Mouse (Mus musculus) CH12.LX (cell line): Measurements from ENCODE around the gene Hpcal1.
"Not testable (repeated sequence)": the region's sequence is repeated elsewhere in the genome, so short reads cannot be mapped to it uniquely, and the experiment has no call there.

Source experiments
- CTCF ChIP-seq, 2 experiments: IDR thresholded peaks in 1 of 2; conservative IDR thresholded peaks in 1 of 2; 2 replicates each; pipeline ENCODE4 v1.5.1; 2011 to 2012; ENCODE audit warnings: low read depth in 2 of 2, low read length in 2 of 2, improper control_type of control experiment in 1 of 2, inconsistent platforms in 1 of 2, mild to moderate bottlenecking in 1 of 2, moderate library complexity in 1 of 2
- ELF1 ChIP-seq: IDR thresholded peaks from 2 replicates; pipeline ENCODE4 v1.6.1; 2014; ENCODE audit warnings: low read depth, mild to moderate bottlenecking, inconsistent platforms, low read length, improper control_type of control experiment
- EP300 ChIP-seq: IDR thresholded peaks from 2 replicates; pipeline ENCODE4 v1.6.1; 2011; ENCODE audit warnings: low read length, improper control_type of control experiment
- ETS1 ChIP-seq: conservative IDR thresholded peaks from 2 replicates; pipeline ENCODE4 v1.6.1; 2012; ENCODE audit warnings: low read depth, mild to moderate bottlenecking, inconsistent platforms, low read length, improper control_type of control experiment, moderate library complexity
- HCFC1 ChIP-seq: IDR thresholded peaks from 2 replicates; pipeline ENCODE4 v1.6.1; 2012; ENCODE audit warnings: low read depth, mild to moderate bottlenecking, inconsistent platforms, low read length, improper control_type of control experiment
- KAT2A ChIP-seq: IDR thresholded peaks from 2 replicates; pipeline ENCODE4 v1.6.1; 2012; ENCODE audit warnings: low read length, improper control_type of control experiment, inconsistent platforms; ENCODE audit not compliant: insufficient replicate concordance
- MAFK ChIP-seq: IDR thresholded peaks from 2 replicates; pipeline ENCODE4 v1.6.1; 2011; ENCODE audit warnings: low read length, improper control_type of control experiment; ENCODE audit not compliant: insufficient replicate concordance
- MXI1 ChIP-seq: IDR thresholded peaks from 2 replicates; pipeline ENCODE4 v1.6.1; 2011; ENCODE audit warnings: mild to moderate bottlenecking, low read depth, low read length, improper control_type of control experiment
- NRF1 ChIP-seq: IDR thresholded peaks from 2 replicates; pipeline ENCODE4 v1.6.1; 2014; ENCODE audit warnings: low read depth, mild to moderate bottlenecking, inconsistent platforms, low read length, improper control_type of control experiment, moderate library complexity
- POLR2A ChIP-seq: IDR thresholded peaks from 2 replicates; pipeline ENCODE4 v1.6.1; 2011; ENCODE audit warnings: low read depth, mild to moderate bottlenecking, improper control_type of control experiment, low read length
- TBP ChIP-seq: conservative IDR thresholded peaks from 2 replicates; pipeline ENCODE4 v1.6.1; 2011; ENCODE audit warnings: low read depth, low read length, improper control_type of control experiment
- UBTF ChIP-seq: IDR thresholded peaks from 2 replicates; pipeline ENCODE4 v1.6.1; 2012; ENCODE audit warnings: low read depth, mild to moderate bottlenecking, inconsistent platforms, low read length, improper control_type of control experiment, moderate library complexity
- USF2 ChIP-seq: conservative IDR thresholded peaks from 2 replicates; pipeline ENCODE4 v1.6.1; 2011; ENCODE audit warnings: low read depth, low read length, improper control_type of control experiment

- not testable (repeated sequence) for TF ChIP-seq KAT2A; NRF1; CTCF (conservative IDR thresholded peaks at IDR 0.05 in 1 of 2, IDR thresholded peaks at IDR 0.05 in 1 of 2; ENCODE audit: low read depth in 2 of 2, low read length in 2 of 2); POLR2A; ELF1; USF2; TBP; EP300; HCFC1; ETS1; UBTF; MXI1; MAFK
Measured at GRCm38 (mm10) chr12:17798261-17798660, 107.6 kb downstream of the Hpcal1 start.
